Comparison of ENCODE assay signal across 8 mouse cellular contexts in genomic region chr12:99562867-99563189, GRCm38 (mm10). TPM values are rescaled to one million over a fixed set of nuclear protein-coding genes. Genes with fewer than 3 reads are reported as not detected.
DNase-seq lines count a peak whose midpoint lies in the region; ATAC-seq lines count a peak whose summit lies in the region.

No protein-coding gene starts in this region.

- H3K4me2 ChIP-seq in forebrain, embryonic 12.5 days = peak overlapping the region; percentile 68

- H3K4me1 ChIP-seq in forebrain, embryonic 12.5 days = peaks cover 27% of the 10 kb centered on the region

- H3K4me3 ChIP-seq in forebrain, embryonic 12.5 days (replicated peaks) = peak overlapping the region; percentile 84

- no peaks in the 10 kb centered on the region for H3K9me3 ChIP-seq in forebrain, embryonic 12.5 days

- no peak for ATAC-seq in forebrain, embryonic 12.5 days (ENCODE audit: low FRiP score)

- under 1% methylated on average over 10 of the region's 10 CpGs for WGBS in forebrain, embryonic 12.5 days

- DNase-seq in adrenal gland, adult (ENCODE audit: inconsistent age in 2 of 2, low spot score in 1 of 2) = peak; percentile 14 to 73
- no peak for DNase-seq in adrenal gland, postnatal 4 days (ENCODE audit: low spot score in 2 of 2)
- peak; percentile 62 for DNase-seq in MEL-GATA-1-ER (ENCODE audit: extremely low read depth, low read depth)
- DNase-seq in kidney, adult 11 months = peak; percentile 27
- peak; percentile 49 for DNase-seq in lung, postnatal 36 days
- DNase-seq in yolk sac, embryonic 10.5 days (ENCODE audit: low spot score) = peak; percentile 40
- DNase-seq in urinary bladder, postnatal 10 days (ENCODE audit: low spot score) = no peak

- peak overlapping the region; percentile 84 for H3K9ac ChIP-seq in forebrain, embryonic 12.5 days

- H3K27ac ChIP-seq in forebrain, embryonic 12.5 days = no peak overlapping the region

- H3K36me3 ChIP-seq in forebrain, embryonic 12.5 days (replicated peaks) = no peaks in the 10 kb centered on the region

- H3K27me3 ChIP-seq in forebrain, embryonic 12.5 days = no peaks in the 10 kb centered on the region

RNA-seq across cellular contexts. Expression of gene Foxn3, which starts 0.6 kb away (rescaled TPM):
- 10 to 100 TPM; 95.0 to 97.1 TPM for total RNA-seq in adrenal gland, postnatal 4 days (2021)
- 80.7 and 84.6 TPM in 2 replicates for polyA plus RNA-seq in forebrain, embryonic 12.5 days (2016; fragmentation: Nextera tagmentation; extraction: Ambion mirVana)

Comparison
In these comparisons a context has a peak if more than half of its experiments do, and no peak if none do; other contexts are left out.
1. DNase-seq: peak in adrenal gland, adult (2 of 2), MEL-GATA-1-ER (single experiment), kidney, adult 11 months (single experiment), lung, postnatal 36 days (single experiment) and yolk sac, embryonic 10.5 days (single experiment); none in adrenal gland, postnatal 4 days (0 of 2) and urinary bladder, postnatal 10 days (single experiment).